Mouse (Mus musculus): ENCODE data around the gene Mapk1. TPM values are rescaled to one million over a fixed set of nuclear protein-coding genes. Genes with fewer than 3 reads are reported as not detected.
"Not testable (repeated sequence)": the region's sequence is repeated elsewhere in the genome, so short reads cannot be mapped to it uniquely, and the experiment has no call there.

The Mapk1 gene
- polyA plus RNA-seq, 1 experiment from 2014 or later: 142 TPM

DNA sequence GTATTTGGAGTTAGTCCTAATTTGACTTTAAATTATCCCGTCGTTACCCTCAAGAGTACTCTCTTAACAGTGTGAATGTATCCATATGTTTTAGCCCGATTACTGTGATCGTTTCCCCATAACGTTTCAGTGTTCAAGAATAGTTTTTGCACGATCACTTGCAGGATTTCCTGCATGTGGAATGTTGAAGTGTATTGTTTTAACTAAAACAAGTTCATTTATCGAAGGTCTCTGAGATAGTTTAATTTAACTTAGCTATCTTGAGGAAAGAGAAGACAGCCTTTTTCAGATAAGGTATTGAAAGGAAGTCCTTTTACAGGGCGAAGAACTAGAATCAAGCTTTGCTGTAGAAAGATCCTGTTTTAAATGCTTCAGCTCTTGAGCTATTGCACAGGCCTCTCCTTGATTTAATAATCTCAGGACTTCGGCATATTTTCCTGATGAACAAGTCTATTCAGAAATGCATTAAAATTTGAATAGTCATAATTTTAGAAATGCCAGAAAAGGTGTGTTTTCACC lies 1.3 kb downstream of the Mapk1 start:
- no peak for DNase-seq (ENCODE audit: low read depth, low spot score)
- no peak for ATAC-seq
- POLR2A ChIA-PET: interaction anchor here (0.7 kb wide), 1 partner anchor 10 kb away, joined by 4 read pairs; no protein-coding TSS in a partner anchor
- TF ChIP-seq CTCF (IDR thresholded peaks at IDR 0.05): no peak
- H3K27me3 ChIP-seq: no peaks in the 10 kb centered on the region
- CTCF ChIA-PET: no interaction called here
- in situ Hi-C loops (cut with MboI; ENCODE audit: low pct_unique_long_range_greater_than_20kb): no loop called here

DNA sequence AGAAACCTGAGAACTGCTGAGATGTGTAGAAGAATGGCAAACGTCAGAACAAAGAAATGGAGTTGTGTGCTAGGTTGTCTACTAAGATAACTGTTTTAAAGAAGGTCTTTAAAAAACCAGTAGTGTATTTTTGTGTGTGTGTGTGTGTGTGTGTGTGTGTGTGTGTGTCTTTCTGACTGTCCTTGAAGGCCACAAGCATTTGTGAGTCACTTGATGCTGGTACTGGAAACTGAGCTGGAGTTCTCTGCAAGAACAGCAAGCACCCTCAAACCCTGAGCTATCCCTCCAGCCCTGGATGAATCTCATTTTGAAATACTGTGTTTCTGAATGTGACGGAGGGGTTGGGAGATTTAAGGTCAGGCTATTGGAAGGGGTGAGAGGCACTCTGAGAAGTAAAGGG lies 4.1 kb downstream of the Mapk1 start:
- in situ Hi-C loops (cut with MboI; ENCODE audit: low pct_unique_long_range_greater_than_20kb): no loop called here
- TF ChIP-seq CTCF (IDR thresholded peaks at IDR 0.05): no peak
- H3K27me3 ChIP-seq: no peaks in the 10 kb centered on the region
- POLR2A ChIA-PET: interaction anchor here (0.6 kb wide), 1 partner anchor 921 kb away, joined by 3 read pairs; no protein-coding TSS in a partner anchor
- CTCF ChIA-PET: interaction anchor here (2.4 kb wide), 1 partner anchor 11 kb away, joined by 5 read pairs; no protein-coding TSS in a partner anchor
- DNase-seq (ENCODE audit: low read depth, low spot score): no peak
- ATAC-seq: no peak

DNA sequence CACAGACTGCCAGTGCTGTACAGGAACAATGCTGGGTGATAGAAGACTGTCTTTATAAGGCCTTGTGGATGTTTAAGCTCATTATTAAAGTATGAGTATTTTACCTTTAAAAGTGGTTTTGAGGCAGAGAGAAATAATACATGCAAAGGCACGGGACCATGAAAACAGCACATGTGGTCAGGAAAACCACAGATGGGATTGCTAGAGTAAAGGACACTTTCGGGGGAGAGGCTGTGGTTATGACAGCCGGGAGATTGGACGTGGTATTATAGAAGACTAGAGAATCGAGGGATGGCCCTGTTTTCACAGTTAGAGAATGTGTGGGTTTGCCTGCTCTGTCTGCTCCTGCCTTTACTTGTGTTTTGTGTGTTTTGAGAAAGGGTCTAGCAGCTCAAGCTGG lies 5.7 kb downstream of the Mapk1 start:
- in situ Hi-C loops (cut with MboI; ENCODE audit: low pct_unique_long_range_greater_than_20kb): no loop called here
- no peak for ATAC-seq
- no peak for TF ChIP-seq CTCF (IDR thresholded peaks at IDR 0.05)

DNA sequence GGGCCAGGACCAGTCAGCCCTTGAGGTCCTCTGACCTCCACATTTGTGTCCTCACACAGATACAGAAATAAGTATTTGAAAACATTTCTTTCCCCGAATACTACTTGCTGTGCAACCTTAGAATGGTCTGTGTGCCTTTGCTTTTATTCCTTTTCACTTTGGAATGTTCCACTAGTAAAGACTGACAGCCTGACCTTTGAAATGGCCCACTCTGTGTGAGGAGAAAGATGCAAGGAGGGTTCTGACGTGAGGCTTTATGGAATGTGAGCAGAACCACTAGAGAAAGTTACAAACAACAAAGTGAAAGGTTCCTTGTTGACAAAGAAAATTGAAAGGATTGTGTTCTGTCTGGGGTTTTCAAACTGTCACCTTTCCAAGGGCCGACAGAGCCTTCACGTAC lies 6.8 kb downstream of the Mapk1 start:
- DNase-seq (ENCODE audit: low read depth, low spot score) (no peak), ATAC-seq (no peak)
- in situ Hi-C loops (cut with MboI; ENCODE audit: low pct_unique_long_range_greater_than_20kb): no loop called here
- POLR2A ChIA-PET: no interaction called here
- CTCF ChIA-PET: no interaction called here
- no peaks in the 10 kb centered on the region for H3K27me3 ChIP-seq
- no peak for TF ChIP-seq CTCF (IDR thresholded peaks at IDR 0.05)

More for the DNA sequence above, 5.7 kb downstream of the Mapk1 start:
- H3K27me3 ChIP-seq: no peaks in the 10 kb centered on the region
- CTCF ChIA-PET: no interaction called here
- POLR2A ChIA-PET: no interaction called here
- DNase-seq (ENCODE audit: low read depth, low spot score): no peak

DNA sequence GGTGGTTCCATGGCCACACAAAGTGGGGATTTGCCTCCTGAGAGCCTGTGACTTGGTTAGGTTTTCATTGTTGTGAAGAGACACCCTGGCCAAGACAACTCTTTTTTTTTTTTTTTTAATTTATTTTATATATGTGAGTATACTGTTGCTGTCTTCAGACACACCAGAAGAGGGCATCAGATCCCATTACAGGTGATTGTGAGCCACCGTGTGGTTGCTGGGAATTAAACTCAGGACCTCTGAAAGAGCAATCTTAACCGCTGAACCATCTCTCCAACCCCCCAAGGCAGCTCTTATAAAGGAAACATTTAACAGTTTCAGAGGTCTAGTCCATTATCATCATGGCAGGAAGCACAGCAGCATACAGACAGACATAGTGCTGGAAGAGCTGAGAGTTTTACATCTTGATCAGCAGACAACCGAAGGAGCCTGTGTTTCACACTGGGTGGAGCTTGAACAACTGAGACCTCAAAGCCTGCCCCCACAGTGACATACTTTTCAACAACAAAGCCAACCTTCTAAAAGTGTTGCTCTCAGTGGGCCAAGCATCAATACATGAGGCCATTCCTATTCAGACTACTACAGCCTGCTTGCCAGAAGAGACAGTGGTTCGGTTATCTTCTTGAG lies 11.4 kb downstream of the Mapk1 start:
- ChIA-PET POLR2A (interaction anchor here (0.5 to 1.0 kb wide), 2 partner anchors 10 to 39 kb away, joined by 3 to 4 read pairs; no protein-coding TSS in a partner anchor), CTCF (interaction anchor here (1.3 kb wide), 1 partner anchor 20 kb away, joined by 4 read pairs; no protein-coding TSS in a partner anchor)
- H3K27me3 ChIP-seq: no peaks in the 10 kb centered on the region
- DNase-seq (ENCODE audit: low read depth, low spot score): no peak
- no peak for ATAC-seq
- in situ Hi-C loops (cut with MboI; ENCODE audit: low pct_unique_long_range_greater_than_20kb): no loop called here
- TF ChIP-seq CTCF (IDR thresholded peaks at IDR 0.05): no peak

DNA sequence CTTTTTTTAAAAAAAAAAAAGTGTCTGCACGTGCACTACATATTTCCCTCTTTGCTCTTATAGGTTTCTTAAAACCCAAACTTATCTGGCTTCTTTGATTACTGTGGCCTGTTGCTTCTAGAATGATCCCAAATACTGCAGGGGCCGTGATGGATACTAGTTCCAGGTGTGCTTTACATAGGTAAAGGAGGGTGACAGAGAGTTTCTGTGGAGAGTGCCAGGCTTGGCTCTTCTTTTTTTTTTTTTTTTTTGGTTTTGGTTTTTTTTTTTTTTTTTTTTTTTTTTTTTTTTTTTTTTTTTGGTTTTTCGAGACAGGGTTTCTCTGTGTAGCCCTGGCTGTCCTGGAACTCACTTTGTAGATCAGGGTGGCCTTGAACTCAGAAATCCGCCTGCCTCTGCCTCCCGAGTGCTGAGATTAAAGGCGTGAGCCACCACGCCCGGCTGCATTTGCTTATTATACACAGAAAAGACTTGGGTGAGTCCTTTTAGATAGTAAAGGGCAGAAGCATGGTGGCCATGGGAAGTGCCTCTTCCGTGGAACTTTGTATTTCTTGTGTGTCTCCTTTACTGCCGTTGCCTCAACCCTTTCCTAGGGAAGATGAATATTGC lies 13.0 kb downstream of the Mapk1 start:
- POLR2A ChIA-PET; in situ Hi-C loops (cut with MboI; ENCODE audit: low pct_unique_long_range_greater_than_20kb); DNase-seq (ENCODE audit: low read depth, low spot score); CTCF ChIA-PET; ATAC-seq; H3K27me3 ChIP-seq: not testable (repeated sequence)

DNA sequence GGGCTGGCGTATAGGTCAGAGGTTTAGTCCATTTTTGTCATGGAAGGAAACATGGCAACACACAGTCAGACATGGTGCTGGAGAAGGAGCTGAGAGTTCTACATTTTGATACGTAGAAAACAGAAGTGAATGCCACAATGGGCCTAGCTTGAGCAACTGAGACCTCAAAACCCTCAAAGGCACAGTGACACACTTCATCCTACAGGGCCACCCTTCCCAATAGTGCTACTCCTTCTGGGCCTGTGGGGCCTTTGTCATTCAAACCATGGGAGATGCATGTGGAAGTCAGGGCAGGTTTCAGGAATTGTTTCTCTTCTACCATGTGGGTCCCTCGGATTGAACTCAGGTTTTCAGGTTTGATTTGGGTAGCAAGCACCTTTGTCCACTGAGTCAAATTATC lies 17.9 kb downstream of the Mapk1 start:
- POLR2A ChIA-PET: no interaction called here
- no peak for TF ChIP-seq CTCF (IDR thresholded peaks at IDR 0.05)
- DNase-seq (ENCODE audit: low read depth, low spot score) (no peak), ATAC-seq (no peak)
- in situ Hi-C loops (cut with MboI; ENCODE audit: low pct_unique_long_range_greater_than_20kb): no loop called here
- CTCF ChIA-PET: no interaction called here
- H3K27me3 ChIP-seq: no peaks in the 10 kb centered on the region

DNA sequence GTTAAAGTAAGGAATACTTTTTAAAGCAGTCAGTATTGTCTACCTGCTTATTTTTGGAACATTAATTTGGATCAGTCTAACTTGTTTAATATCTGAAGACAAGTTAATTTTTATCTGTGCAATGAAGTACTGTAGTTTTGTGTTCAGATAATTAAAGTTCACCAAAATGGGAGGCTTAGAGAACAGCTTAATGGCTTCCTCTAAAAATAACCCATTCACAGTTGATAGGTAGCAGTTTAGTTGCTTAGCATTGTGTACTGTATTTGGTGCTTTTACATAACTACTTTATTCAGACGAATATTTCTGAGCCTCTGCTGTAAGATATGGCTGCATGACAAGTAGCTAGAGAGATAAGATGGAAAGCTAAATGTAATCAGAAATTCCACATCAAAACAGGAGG lies 23.9 kb downstream of the Mapk1 start:
- no peaks in the 10 kb centered on the region for H3K27me3 ChIP-seq
- CTCF ChIA-PET: interaction anchor here (1.3 kb wide), 1 partner anchor 10 kb away, joined by 4 read pairs; no protein-coding TSS in a partner anchor
- TF ChIP-seq CTCF (IDR thresholded peaks at IDR 0.05): no peak
- POLR2A ChIA-PET: no interaction called here
- DNase-seq (ENCODE audit: low read depth, low spot score) (no peak), ATAC-seq (no peak)
- in situ Hi-C loops (cut with MboI; ENCODE audit: low pct_unique_long_range_greater_than_20kb): no loop called here

DNA sequence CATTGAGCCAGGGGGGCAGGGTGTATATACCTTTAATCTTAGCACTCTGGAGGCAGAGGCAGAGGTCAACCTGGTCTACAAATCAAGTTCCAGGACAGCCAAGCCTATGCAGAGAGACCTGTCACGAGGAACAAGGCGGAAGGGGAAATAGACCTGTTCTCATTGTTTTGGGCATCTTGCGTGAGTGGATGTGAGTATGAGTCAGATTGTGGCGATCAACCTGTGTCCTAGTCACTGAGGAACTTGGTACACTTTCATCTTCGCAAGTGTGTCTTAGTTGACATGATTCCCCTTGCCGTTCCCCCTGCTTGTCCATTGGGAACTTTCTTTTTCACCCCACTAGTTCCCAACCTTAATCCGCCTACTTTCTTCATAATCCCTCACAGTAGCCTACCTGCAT lies 26.9 kb downstream of the Mapk1 start:
- TF ChIP-seq CTCF (IDR thresholded peaks at IDR 0.05): no peak
- ATAC-seq (no peak), DNase-seq (ENCODE audit: low read depth, low spot score) (no peak)
- no peaks in the 10 kb centered on the region for H3K27me3 ChIP-seq
- in situ Hi-C loops (cut with MboI; ENCODE audit: low pct_unique_long_range_greater_than_20kb): no loop called here
- ChIA-PET CTCF (no interaction called here), POLR2A (no interaction called here)

DNA sequence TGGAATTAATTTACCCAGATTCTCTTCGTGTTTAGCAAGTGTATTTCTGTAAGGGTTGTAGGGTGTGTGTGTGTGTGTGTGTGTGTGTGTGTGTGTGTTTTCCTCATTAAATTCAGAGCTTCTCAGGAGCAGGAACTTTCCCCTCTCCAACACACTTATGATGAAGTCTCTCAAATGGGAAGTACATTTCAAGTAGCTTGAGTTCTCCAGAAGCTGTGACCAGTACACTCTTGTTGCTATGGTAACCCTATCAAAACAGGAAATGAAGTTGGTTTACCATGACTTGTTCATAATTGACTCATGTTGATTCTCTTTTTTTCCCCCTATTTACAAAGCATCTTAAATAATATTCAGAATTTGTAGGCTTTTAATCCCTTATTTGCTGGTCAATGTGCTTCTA lies 29.4 kb downstream of the Mapk1 start:
- ATAC-seq: no peak
- POLR2A ChIA-PET: interaction anchor here (0.6 to 1.7 kb wide), 2 partner anchors 11 to 63 kb away, joined by 3 read pairs; no protein-coding TSS in a partner anchor
- no peak for DNase-seq (ENCODE audit: low read depth, low spot score)
- H3K27me3 ChIP-seq: no peaks in the 10 kb centered on the region
- in situ Hi-C loops (cut with MboI; ENCODE audit: low pct_unique_long_range_greater_than_20kb): no loop called here
- CTCF ChIA-PET: no interaction called here
- TF ChIP-seq CTCF (IDR thresholded peaks at IDR 0.05): no peak

Measured in Patski (cell line).